Mouse (Mus musculus): ENCODE data around the gene Dnmt1. TPM values are rescaled to one million over a fixed set of nuclear protein-coding genes. Genes with fewer than 3 reads are reported as not detected.

Gene Dnmt1
- polyA plus RNA-seq, 1 experiment from 2014 or later: 102 TPM

DNA sequence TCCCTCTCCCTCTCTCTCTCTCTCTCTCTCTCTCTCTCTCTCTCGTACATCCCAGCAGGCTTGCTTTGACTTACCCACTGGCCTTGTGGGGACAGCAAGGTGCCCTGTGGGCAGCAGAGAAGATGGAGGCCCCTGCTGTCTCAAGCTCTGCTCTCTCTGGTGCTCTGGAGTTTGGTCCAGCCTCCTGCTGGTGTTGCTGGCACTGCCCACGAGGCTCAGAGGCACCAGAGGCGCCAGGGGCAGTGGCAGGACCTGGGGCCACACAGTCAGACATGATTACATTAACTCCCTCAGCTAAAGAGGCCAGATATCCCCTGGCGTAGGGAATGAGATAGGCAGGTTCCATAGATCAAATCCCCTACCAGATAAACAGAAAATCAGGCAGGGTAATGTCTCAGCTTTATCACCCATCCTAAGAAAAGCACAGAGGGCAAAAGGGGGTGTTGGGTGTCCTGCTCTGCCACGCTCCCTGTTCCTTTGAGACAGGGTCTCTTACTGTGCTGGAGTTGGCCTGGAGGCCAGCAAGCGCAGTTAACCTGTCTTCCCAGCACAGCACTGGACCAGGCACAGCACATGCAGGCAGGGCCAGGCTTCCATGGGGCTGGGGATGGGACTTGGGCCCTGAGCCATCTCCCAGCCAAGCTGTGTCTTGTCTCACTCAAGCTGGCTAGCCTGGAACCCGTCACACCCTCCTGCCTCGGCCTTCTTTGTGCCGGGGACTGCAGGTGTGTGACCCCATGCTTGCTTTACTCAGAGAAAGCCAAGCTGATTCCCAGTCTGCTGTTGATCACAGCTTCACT, 83.2 kb downstream of the Dnmt1 start:
- Histone ChIP-seq H3K9me3 (no peaks in the 10 kb centered on the region), H3K27me3 (peaks cover 2% of the 10 kb centered on the region; the same call in 1 of the 2 replicates), H3K4me1 (peaks cover 7% of the 10 kb centered on the region), H3K4me2 (no peak overlapping the region), H3K4me3 (no peak overlapping the region), H3K27ac (no peak overlapping the region), H3K36me3 (no peaks in the 10 kb centered on the region), H3K9ac (no peak overlapping the region)
- ATAC-seq (ENCODE audit: insufficient number of reproducible peaks, insufficient read depth, low FRiP score, low TSS enrichment, low read depth): no peak
- 63% methylated on average over 9 of the region's 9 CpGs for WGBS

GRCm38 (mm10) chr9:20875021-20875790, 84.5 kb downstream of the Dnmt1 start:
- H3K9ac ChIP-seq: peak overlapping the region; percentile 21; the same call in 1 of the 2 replicates
- no peak overlapping the region for H3K4me2 ChIP-seq
- H3K4me3 ChIP-seq: no peak overlapping the region
- WGBS: 68% methylated on average over 23 of the region's 23 CpGs
- H3K36me3 ChIP-seq: no peaks in the 10 kb centered on the region
- no peak for ATAC-seq (ENCODE audit: insufficient number of reproducible peaks, insufficient read depth, low FRiP score, low TSS enrichment, low read depth)
- peaks cover 15% of the 10 kb centered on the region for H3K27me3 ChIP-seq
- no peak overlapping the region for H3K27ac ChIP-seq
- H3K9me3 ChIP-seq: no peaks in the 10 kb centered on the region
- H3K4me1 ChIP-seq: peaks cover 7% of the 10 kb centered on the region

DNA sequence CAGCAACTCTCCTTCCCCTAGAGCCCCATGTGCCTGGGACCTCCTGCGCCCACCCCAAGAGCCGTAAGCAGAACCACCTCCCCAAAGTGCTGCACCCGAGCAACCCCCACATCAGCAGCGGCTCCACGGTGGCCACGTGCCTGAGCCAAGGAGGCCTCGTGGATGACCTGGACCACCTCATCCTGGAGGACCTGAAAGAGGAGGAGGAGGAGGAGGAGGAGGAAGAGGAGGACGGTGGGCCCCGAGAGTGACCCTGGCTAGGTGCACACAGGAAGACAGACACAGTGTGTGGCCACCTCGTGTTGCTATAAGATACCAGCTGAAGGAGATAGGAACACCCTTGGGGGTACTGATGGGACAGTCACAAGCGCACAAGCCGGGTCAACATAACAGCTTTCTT, 86.2 kb downstream of the Dnmt1 start:
- 85% methylated on average over 12 of the region's 12 CpGs for WGBS
- Histone ChIP-seq H3K4me2 (no peak overlapping the region), H3K9ac (no peak overlapping the region), H3K27me3 (peaks cover 31% of the 10 kb centered on the region), H3K27ac (no peak overlapping the region), H3K4me1 (peaks cover 14% of the 10 kb centered on the region), H3K9me3 (no peaks in the 10 kb centered on the region), H3K4me3 (no peak overlapping the region), H3K36me3 (no peaks in the 10 kb centered on the region)
- no peak for ATAC-seq (ENCODE audit: insufficient number of reproducible peaks, insufficient read depth, low FRiP score, low TSS enrichment, low read depth)

- 84% methylated on average over 10 of the region's 10 CpGs for WGBS
Measured at GRCm38 (mm10) chr9:20872991-20873390, 86.7 kb downstream of the Dnmt1 start.

GRCm38 (mm10) chr9:20870211-20871173, 89.2 kb downstream of the Dnmt1 start:
- Histone ChIP-seq H3K36me3 (no peaks in the 10 kb centered on the region), H3K4me2 (no peak overlapping the region), H3K4me1 (peaks cover 9% of the 10 kb centered on the region), H3K27ac (no peak overlapping the region), H3K27me3 (peaks cover 50% of the 10 kb centered on the region), H3K9ac (no peak overlapping the region), H3K4me3 (no peak overlapping the region), H3K9me3 (no peaks in the 10 kb centered on the region)
- 71% methylated on average over 12 of the region's 12 CpGs for WGBS
- ATAC-seq (ENCODE audit: insufficient number of reproducible peaks, insufficient read depth, low FRiP score, low TSS enrichment, low read depth): no peak

More at GRCm38 (mm10) chr9:20872991-20873390, 86.7 kb downstream of the Dnmt1 start:
- Histone ChIP-seq H3K4me3 (no peak overlapping the region), H3K27ac (no peak overlapping the region), H3K9me3 (no peaks in the 10 kb centered on the region), H3K36me3 (no peaks in the 10 kb centered on the region), H3K27me3 (peaks cover 37% of the 10 kb centered on the region), H3K4me2 (no peak overlapping the region), H3K4me1 (peaks cover 16% of the 10 kb centered on the region), H3K9ac (no peak overlapping the region)
- no peak for ATAC-seq (ENCODE audit: insufficient number of reproducible peaks, insufficient read depth, low FRiP score, low TSS enrichment, low read depth)

DNA sequence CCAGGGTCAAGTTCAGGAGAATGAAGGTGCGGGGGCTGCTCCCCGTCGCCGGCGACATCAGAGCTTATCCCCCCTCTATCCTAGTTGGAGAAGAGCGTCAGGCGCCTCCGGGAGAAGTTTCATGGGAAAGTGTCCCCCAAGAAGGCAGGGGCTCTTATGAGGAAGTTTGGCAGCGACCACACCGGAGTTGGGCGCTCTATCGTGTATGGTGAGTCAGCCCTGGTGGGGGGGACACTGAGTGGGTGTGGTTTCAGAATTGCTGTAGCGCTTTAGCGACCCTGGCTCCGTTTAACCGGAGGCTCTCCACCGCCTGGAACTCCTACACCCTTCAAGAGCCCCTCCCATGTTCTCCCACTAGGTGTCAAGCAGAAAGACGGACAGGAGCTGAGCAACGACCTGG, 90.4 kb downstream of the Dnmt1 start:
- Histone ChIP-seq H3K4me1 (peaks cover 9% of the 10 kb centered on the region), H3K9ac (peak overlapping the region; percentile 61; the same call in 1 of the 2 replicates), H3K27ac (no peak overlapping the region), H3K4me3 (peak overlapping the region; percentile 49), H3K9me3 (no peaks in the 10 kb centered on the region), H3K36me3 (no peaks in the 10 kb centered on the region), H3K4me2 (peak overlapping the region; percentile 61), H3K27me3 (peaks cover 50% of the 10 kb centered on the region)
- no peak for ATAC-seq (ENCODE audit: insufficient number of reproducible peaks, insufficient read depth, low FRiP score, low TSS enrichment, low read depth)
- 7% methylated on average over 19 of the region's 19 CpGs for WGBS

- Histone ChIP-seq H3K4me1 (peaks cover 9% of the 10 kb centered on the region), H3K36me3 (no peaks in the 10 kb centered on the region), H3K27ac (no peak within 1 kb of the TSS), H3K4me3 (peak within 1 kb of the TSS; percentile 49), H3K9ac (peak within 1 kb of the TSS; percentile 61), H3K4me2 (peak within 1 kb of the TSS; percentile 61), H3K9me3 (no peaks in the 10 kb centered on the region), H3K27me3 (peaks cover 50% of the 10 kb centered on the region)
- WGBS: 7% methylated on average over 52 of the region's 53 CpGs
- no peak for ATAC-seq (ENCODE audit: insufficient number of reproducible peaks, insufficient read depth, low FRiP score, low TSS enrichment, low read depth)
Measured at GRCm38 (mm10) chr9:20868448-20869001, 91.2 kb downstream of the Dnmt1 start, which contains the start of gene A230050P20Rik. A230050P20Rik (plus strand) TSS chr9:20868642.

- 67% methylated on average over 3 of the region's 3 CpGs for WGBS
- H3K9me3 ChIP-seq: no peaks in the 10 kb centered on the region
- H3K4me2 ChIP-seq: no peak overlapping the region
Measured at GRCm38 (mm10) chr9:20866879-20867278, 92.8 kb downstream of the Dnmt1 start.

DNA sequence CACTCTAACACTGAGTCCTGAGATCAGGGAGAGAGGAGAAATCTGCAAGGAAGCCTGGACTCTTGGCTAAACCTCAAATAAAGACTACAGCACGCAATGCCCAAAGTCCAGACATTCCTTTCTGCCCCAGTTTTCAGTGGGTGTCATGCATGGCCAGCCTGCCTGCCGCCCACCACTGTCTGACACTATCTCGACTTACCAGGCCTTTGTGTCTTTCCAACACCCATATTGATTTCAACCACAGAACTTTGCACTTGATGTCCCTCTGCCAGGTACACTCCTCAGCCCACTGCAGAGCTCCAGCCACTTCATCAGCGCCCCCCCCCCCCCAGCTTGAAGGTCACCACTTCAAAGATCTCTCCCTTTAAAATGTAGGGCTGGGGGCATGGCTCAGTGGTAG, 97.5 kb downstream of the Dnmt1 start:
- H3K27ac ChIP-seq: no peak overlapping the region
- whole genome bisulfite sequencing: 57% methylated on average over 4 of the region's 4 CpGs
- no peaks in the 10 kb centered on the region for H3K36me3 ChIP-seq
- H3K4me3 ChIP-seq: no peak overlapping the region
- H3K4me2 ChIP-seq: no peak overlapping the region
- H3K9me3 ChIP-seq: no peaks in the 10 kb centered on the region
- H3K27me3 ChIP-seq: peaks cover 5% of the 10 kb centered on the region
- ATAC-seq (ENCODE audit: insufficient number of reproducible peaks, insufficient read depth, low FRiP score, low TSS enrichment, low read depth): no peak
- H3K4me1 ChIP-seq: no peaks in the 10 kb centered on the region
- H3K9ac ChIP-seq: no peak overlapping the region

More at GRCm38 (mm10) chr9:20866879-20867278, 92.8 kb downstream of the Dnmt1 start:
- Histone ChIP-seq H3K9ac (no peak overlapping the region), H3K4me3 (no peak overlapping the region), H3K4me1 (peaks cover 9% of the 10 kb centered on the region), H3K27ac (no peak overlapping the region), H3K27me3 (peaks cover 50% of the 10 kb centered on the region), H3K36me3 (no peaks in the 10 kb centered on the region)
- no peak for ATAC-seq (ENCODE audit: insufficient number of reproducible peaks, insufficient read depth, low FRiP score, low TSS enrichment, low read depth)

- Histone ChIP-seq H3K9me3 (no peaks in the 10 kb centered on the region), H3K4me1 (no peaks in the 10 kb centered on the region), H3K4me2 (no peak overlapping the region), H3K27me3 (peaks cover 1% of the 10 kb centered on the region; the same call in 1 of the 2 replicates), H3K4me3 (no peak overlapping the region), H3K36me3 (no peaks in the 10 kb centered on the region), H3K9ac (no peak overlapping the region), H3K27ac (no peak overlapping the region)
- no peak for ATAC-seq (ENCODE audit: insufficient number of reproducible peaks, insufficient read depth, low FRiP score, low TSS enrichment, low read depth)
- WGBS: 11% methylated on average over 4 of the region's 4 CpGs
Measured at GRCm38 (mm10) chr9:20861821-20862220, 97.9 kb downstream of the Dnmt1 start.

DNA sequence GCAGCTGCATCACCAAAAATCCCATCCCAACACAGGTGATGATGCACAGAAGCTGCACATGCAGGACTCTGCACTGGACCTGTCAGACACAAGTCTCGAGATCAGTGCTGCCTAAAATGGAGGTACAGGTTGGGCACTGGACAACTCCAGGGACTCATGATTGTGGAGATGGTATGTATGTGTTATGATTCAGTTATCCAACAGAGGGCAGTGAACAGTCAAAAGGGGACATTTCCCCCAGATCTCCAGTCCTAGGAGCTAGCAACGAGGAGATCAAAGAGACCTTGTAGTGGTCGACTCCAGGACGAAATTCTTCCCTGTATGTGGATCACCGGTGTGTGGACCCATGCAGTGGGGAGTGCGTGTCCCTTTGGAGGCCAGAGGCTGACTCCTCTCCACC, 99.8 kb downstream of the Dnmt1 start:
- ATAC-seq (ENCODE audit: insufficient number of reproducible peaks, insufficient read depth, low FRiP score, low TSS enrichment, low read depth): no peak
- Histone ChIP-seq H3K4me2 (no peak overlapping the region), H3K9ac (no peak overlapping the region), H3K4me3 (no peak overlapping the region), H3K4me1 (no peaks in the 10 kb centered on the region), H3K27me3 (no peaks in the 10 kb centered on the region), H3K36me3 (no peaks in the 10 kb centered on the region), H3K27ac (no peak overlapping the region), H3K9me3 (no peaks in the 10 kb centered on the region)
- 49% methylated on average over 6 of the region's 6 CpGs for WGBS

Measured in embryonic facial prominence, embryonic 13.5 days (tissue).